Mouse (Mus musculus) cerebellum, adult 9-11 months (tissue): ENCODE data around the gene Hyal2.
A peak's percentile ranks its signal among the peaks of the same experiment; 100 is the strongest.

ENCODE experiments used
- DNase-seq: peaks from one replicate; pipeline ENCODE4 v3.0.0; 2022

The Hyal2 gene

DNA sequence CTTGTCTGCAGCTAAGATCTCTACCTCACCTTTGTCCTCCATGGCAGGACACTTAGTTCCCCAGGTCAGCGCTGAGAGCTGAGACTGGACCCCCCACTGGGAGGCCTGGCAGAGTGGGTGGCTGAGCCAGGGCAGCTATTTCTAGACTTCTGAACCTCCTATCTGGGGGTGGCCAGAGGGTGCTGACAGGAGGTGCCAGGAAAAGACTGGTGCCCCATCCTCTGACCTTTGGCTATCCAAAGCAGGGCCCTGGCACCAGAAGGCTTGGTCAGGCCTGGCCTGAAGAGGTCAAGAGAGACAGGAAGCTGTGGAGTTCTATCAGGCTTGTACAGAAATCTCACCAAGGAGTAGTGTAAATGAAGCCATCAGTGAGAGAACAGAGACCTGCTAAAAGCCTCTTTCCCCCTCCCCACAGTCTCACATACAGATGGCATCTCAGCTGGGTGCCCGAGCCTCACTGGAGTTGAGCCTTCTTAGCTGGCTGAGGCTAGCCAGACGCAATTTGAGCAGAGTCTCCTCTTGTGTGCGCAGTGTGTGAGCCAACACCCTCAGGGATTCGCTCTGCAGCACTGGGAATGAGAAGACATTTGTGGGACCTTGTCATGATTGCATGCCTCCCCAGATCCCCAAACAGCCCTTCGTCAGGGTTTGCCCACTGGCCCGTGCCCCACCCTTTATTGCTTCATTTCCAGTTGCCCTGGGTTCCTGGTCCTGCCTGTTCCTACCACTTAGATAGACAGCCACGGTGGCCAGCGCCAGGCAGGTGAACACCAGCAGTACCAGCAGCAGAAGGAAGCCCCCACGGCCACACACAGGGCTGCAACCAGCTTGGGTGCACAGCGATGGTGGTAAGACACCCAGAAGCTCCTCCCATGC, 25.6 kb downstream of the Hyal2 start:
- DNase-seq = peak; percentile 90

DNA sequence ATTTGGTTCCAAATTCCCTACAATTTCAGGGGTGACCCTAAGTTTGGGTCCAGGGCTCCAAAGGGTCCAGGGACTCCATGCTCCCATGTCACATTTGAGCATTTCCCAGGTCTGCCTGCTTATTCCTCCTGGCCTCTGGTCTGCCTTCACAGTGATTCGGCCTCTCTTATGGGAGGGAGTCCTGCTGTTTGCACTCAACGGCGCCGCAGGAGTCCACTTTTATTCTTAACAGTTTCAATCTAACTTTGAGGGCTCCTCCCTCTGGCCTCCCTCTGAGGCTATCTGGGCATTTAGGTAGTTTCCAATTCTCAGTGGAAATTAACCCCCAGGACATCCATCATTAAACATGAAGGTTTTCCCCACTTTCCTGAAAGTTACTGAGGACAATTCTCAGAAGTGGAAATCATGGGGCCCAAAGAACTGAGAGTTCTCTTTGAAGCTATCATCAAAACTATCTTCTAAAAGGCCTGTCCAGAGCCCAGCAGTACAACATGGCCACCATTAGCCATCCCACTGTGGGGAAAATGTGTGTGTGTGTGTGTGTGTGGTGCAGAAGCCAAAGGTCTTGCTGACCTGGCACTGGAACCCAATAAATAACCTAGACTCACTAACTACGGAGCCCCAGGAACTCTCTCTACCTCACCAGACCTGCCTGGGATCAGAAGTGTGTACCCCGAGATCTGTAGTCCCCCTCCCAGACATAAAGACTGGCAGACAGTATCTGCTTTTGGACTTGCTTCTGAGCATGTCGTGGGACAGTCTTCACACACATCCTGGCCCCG, 26.7 kb downstream of the Hyal2 start:
- no peak for DNase-seq

DNA sequence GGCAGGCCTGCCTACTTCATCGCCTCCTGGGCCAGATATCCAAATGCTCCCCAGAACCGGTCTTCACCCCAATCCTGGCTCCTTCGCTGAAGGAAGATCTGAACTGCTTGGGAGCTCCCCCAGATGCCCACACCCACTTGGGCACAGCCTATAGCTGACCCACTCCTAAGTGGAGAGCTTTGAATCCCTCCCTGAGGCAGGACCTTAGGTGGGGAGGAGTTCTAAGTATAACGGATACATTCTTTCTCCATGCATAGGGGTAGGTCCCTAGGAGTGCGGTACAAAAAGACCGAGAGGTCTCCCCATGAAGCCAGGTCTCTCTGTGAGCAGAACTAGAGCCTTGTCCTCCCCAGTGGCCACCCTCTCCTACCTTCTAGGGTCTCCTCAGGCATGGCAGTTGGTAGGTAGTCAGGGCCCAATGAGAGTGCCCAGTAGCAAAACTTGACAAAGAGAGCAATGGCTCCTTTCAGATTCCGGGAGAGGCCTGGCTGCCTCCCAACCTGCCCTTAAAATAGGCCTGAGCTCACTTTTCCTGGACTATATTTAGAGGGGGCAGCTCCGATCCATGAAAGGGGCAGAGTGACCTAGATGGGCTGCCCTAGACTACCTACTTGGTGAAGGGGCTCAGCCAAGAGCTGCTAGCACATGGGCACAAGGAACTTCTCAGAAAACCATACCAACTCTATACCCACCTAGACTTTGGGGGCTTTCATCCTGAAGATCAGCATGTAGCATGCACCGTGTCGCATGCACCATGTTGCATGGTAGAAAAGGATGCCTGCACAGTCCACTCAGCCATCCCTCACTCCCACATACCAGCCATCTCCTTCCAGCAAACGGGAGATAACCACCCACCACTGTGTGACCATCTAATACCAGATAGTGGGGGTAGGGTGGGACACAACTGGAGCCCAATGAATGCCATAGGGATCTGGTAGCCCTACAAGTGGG, 29.1 kb downstream of the Hyal2 start:
- no peak for DNase-seq

DNA sequence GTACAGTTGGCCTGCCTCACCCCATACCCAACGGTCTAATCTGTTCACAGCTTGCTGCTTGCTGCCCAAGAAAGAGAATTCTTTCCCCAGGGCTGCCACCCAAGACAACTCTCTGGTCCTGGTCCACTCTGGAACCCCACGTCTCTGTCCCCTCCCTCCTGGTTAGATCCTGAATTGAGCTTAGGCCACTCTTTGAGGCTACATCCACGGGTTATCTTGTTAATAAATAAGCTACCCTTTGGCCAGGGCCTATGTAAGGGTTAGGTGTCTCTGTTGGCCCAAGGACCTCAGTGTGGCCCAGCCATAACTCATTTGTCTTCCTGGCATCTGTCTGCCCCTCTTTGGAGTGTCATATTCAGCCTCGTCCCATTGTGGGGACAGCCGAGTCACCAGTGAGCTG, 30.6 kb downstream of the Hyal2 start:
- no peak for DNase-seq

DNA sequence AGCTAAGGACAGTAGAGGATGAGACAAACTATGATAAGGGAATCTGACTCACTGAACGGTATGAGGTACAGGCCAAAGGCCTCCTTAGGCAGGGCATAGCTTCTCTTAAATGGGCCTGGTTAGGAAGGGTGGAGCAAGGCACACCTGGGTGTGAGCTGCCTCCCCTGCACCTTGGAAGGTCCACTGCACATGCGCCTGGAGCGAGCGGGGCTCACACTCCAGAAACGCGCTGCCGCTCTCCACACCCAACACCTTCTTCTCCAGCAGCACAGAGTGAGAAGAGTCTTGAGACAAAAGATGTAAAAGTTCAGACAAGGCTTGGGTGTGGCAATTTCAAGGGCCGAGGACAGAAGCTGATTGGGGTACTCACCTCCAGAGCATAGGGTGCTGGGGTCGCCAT, 31.7 kb downstream of the Hyal2 start:
- DNase-seq = peak; percentile 30

DNA sequence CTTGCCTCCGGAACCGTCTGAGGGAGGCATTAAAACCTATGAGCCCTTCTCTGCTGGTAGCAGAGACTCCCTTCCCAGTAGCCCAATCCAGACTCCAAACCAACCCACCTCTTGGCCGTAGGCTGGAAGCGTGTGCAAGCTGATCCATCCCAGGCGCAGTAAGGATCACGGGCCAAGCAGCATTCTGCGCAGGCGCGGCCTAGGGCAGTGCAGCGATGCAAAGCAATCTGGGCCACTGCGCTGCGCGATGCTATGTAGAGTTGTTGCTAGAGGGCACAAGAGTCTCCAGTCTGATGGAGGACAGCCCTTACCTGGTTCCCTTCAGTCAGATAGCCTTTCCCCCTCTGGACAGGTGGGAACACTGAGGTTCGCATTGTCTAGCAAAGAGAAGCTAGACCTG, 32.1 kb downstream of the Hyal2 start:
- DNase-seq = peak; percentile 75

DNA sequence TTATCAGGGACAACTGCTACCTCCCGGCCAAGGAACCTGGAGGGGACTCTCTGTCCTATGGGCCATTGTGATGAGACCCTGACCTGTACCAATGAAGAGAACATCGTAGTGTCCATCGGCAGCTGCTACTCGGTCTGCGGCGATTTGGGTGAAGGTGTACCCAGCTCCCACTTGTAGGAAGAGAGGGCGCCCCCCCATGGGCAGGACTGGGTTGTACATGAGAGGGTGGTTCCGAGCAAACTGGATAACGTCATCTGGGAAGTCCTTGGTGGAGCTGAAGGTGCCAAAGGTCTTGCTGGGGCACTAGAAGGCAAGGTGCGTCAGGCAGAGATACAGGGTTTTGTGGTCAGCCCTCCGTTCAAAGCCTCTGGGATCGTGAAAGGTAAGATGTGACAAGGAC, 33.0 kb downstream of the Hyal2 start:
- no peak for DNase-seq

DNA sequence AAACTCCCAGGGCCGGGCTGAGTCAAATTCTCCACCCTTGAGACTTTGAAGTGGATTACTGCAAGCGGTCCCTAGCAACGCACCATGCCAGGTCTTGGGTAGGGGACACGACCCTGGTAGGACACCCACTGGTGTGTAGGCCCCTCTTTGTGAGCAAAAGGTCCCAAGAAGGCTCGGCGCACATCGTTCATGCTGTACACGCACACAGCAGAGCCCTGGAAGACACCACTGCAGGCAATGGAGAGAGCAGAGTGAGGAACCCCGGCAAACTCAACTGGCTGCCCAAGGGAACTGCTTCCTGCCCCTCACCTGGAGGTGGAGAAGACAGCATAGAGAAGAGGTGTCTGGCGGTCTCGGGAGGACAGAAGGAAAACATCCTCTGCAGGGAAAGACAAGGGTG, 33.5 kb downstream of the Hyal2 start:
- no peak for DNase-seq

DNA sequence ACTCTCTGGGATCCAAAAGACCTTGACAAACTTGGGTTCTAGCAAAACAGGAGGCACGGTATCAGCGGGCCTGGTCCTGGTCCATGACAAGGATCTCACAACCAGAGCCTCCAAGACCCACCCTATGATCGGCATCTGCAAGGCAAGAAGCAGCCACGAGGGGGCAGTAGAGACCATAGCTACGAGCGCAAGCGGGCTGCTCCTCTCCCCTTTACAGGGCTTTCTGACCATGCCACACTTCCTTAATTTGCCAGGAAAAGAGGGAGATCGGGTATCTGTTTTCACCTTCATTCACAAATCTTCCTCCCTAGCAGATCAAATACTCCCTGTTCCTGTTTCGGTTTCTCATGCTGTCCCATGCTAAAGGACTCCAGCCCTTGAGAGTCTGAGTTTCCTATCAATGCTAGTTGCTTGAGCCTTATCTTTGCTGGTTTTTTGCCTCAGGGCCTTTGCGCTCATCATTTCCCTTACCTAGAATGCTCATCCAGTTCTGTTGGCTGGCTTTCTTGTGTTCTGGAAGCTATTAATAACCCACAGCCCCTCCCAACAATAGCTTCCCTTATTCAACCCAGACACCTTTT, 34.4 kb downstream of the Hyal2 start:
- peak; percentile 88 for DNase-seq

DNA sequence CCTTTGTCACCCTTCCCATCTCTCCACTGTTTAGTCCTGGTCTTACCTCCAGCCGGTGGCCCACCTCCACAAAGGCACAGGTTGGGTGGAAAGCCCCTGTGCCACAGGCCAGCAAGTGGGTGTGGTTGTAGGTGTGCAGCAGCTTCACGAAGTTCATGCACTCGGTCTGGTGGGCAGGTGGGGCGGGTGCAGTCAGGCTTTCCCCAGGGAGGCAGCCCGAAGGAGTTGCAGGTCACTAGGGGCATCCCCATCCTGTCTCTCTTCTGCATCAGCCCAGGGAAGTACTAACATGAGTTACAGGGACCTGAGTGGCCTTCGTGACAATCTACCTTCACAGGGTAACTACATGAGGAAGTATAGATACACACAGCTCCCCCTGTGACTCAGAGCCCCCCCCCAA, 35.5 kb downstream of the Hyal2 start:
- no peak for DNase-seq

DNA sequence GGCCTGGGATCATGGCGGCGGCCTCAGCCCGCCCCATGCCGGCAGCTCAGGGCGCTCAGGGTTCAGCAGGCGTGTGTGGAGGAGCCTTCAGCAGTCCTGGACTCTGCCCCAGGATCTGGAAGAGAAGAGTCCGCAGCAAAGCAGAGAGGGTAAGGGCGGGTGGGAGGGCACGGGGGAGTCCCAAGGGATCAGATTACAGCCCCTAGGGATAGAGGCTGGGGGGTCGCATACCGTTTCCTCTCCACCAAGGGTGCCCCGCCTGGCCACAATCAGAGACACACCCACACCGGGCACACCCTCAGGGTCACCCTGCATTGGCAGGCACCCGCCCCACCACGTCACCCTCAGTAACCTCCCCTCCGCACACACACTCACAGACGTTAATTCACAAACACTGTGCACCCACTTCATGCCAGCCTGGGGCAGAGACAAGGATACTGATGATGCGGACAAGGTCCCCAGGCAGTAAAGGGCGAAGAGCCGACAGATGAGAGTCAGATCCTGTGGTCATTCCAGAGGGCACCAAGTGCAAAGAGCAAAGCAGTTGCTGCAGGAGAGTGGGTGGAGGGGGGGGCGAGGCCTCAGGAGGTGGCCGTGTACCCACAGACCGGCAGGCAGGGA, 37.4 kb downstream of the Hyal2 start:
- DNase-seq = no peak

DNA sequence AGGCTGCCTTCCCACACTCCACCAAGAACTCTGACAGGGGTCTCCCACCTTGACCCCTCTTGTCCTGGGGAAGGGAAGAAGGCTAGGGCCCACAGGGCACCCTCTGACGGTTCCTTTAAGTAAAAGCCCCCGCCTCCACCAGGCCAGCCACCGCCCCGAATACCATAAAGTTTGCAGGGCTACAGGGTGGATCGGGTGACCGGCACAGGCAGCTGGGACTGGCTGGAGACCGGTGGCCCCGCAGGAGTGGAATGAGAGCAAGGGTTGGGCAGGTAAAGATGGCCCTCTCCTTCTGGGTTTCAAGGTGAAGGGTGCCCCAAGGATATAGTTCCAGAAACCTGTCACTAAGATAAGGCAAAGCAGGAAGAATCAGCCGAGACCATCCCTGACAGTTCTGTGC, 38.8 kb downstream of the Hyal2 start:
- DNase-seq = no peak

DNA sequence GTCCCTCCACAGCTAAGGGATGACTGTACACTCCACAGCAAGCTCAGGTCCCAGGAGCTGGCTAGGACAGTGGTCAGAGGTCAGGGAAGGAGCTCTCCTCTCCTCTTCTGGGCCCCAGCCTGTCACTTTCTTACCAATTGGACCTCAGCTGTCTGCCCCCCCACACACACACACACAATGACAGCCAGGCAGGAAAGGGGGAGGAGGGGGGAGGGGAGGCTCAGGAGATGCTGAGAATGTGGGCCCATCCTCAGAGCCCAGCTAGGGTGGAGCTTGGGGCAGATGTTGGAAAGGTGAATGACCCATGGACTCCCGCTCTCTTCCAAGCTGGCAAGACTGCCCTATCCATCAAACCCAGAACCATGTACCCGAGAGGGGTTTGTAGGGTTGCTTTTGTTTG, 39.3 kb downstream of the Hyal2 start:
- DNase-seq = no peak

DNA sequence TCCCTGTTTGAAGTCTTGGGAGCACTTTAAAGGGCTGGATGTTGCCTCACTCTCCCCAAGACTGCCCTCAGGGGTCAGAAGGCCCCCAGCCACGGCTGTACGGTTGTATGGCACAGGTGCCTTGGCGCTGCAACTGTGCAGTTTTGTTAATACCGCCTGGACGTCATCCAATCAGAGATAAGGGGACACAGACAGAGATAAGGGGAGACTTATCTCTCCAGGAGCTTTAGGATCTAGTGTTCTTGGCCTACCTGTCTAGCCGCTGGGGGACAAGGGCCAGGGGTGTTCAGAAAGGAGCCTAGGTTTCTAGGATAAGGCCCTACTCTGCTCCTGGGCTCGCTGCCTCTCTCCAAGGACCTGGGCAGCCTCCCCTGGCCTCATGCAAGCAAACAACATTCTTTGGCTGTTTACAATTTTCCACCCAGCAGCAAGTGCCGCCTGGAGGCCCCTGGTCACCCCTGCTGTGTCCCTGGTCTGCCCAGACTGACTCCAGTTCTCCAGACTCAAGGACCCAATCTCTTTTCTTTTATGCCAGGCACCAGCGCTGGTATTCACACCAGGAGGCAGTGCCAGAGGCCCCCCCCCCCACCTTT, 40.0 kb downstream of the Hyal2 start:
- no peak for DNase-seq

DNA sequence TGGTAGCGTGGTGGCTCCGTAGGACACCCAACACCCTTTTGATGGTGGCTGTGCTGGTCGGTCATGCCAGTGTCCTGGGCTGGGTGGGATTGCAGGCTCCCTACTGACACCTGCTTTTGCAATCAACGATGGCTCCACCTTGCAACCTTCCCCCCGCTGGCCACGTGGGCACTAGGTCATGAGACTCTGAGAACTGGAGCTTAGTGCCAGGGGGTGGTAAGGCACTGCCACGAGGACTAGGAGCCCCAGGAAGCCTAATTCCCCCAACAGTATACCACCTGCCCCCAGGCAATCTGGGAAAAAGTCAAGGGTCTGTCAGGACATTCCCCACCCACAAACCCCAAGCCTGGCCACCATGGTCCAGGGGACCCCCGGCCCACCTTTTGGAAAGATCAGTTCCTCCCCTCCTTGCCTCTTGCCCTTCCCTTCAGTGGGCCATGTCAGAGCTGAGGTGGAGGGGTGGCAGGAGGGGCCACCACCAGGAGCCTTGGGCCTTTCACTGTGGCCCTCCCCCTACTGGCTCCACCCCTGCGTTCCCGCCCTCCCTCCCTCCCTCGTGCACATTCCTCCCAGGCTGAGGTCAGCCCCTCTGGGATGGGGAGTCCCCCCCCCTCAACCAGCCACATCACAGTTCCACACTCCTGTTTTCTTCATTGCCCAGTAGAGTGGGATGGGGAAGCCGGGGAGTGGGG, 41.1 kb downstream of the Hyal2 start, which contains the start of gene Sema3b:
Gene Sema3b, minus strand, starts transcription at position 489 of the 692 bp plus-strand sequence.
- no peak for DNase-seq

DNA sequence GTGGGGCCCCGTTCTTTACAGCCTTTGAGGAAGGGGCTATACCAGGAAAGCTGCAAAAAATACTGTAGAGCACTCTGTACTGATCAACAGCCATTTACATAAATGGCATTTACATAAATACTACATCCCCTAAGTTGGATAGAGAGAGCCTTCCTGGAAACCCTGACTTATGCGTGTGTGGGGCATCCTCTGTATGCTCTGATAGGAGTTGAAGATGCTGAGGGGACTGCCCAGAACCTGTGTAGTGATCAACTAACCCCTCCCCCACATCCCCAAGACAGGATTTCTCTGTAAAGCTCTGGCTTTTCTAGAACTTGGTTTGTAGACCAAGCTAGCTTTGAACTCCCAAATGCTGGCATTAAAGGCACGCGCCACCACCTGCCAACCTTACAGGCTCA, 41.7 kb downstream of the Hyal2 start:
- DNase-seq = no peak

DNA sequence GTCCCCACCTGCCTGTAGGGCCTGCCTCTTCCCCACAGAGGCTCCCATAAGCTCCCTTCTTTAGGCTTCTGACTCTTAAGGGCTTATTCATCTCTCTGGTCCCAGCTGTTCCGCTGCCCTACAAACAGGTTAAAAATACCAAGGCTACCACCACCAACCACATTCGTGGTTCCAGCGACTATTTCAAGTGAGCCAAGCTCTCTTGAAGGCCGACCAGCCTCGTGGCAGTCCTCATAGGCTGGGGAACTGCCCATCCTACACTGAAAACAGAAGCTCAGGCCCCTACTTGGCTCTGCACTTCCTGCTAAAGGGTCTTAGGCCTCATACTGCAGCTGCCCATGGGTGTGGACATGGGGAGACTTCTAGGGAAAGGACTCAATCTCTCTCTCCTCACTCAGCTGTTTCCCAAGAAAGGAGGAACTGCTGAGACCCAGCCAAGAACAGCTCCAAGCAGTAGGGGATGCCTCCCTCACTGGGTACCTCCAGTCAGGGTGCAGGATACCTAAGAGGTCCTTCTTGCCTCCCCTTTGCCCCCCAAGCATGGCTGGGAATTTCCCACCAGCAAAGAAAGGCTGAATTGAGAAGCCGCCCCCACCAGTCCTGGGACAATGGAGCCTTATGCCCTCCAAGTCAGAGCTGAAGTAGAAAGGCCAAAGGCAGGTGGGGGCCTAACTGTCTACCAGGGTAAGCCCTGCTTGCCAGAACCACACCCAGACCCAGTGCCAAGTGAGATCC, 43.9 kb downstream of the Hyal2 start:
- DNase-seq = no peak

DNA sequence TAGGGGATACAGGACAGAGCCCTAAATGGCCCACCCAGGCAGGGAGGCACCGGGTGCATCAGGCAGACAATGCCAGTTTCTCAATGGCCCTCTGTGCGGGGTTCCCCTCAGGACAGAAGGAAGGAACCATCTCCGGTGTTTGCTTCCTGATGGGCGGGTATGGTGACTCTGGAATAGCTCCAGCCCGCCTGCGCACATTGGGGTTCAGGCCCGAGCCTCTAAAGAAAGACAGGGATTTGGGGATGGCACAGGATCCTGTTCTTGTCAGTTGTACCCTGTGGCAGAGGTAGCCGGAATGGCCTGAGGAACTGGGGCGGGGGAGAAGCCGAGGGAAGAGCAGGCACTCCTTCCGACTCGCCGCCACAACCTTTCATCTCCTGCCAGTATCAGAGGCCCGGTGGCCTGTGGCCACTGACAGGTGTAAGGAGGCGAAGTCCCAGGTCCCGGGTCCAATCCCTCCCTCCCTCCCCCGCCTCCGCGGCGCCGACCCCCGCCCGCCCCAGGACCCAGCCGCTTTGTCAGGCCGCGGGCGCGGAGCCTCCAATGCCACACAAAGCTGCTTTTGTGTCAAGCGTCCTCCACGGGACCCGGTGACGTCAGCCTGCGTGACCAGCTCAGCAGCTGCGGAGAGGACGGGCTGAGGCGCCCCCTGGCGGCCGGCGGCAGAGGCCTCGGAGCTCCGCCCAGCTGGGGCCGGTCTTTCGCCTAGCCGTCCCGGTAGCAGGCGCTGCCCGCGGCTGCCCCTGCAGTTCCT, 44.6 kb downstream of the Hyal2 start:
- peak; percentile 98 for DNase-seq

DNA sequence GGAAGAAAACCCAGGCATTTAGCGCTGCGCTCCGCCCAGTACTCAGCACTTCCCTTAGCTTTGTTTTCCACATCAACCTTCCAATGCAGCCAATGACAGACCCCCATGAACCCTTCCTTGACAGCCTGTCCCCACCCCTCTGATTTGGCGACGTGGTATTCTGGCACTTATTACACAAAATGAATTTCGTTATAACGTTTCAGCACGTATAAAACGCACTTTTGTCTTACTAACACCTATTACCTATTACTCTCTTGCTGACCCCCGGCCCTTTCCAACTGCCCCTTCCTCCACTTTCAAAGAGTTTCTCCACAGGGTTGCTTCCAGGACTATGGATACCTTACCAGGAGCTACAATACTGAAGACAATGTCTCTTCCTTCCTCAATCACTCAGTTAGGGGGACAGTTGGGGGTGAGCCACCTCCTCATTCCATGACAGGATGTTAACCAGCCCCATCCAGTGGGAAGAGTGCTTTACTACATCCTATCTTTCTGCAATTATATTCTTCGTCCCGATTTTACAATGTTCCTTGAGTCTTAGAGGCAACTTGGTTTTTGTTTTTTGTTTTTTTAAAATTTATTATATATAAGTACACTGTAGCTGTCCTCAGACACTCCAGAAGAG, 45.3 kb downstream of the Hyal2 start:
- DNase-seq = no peak
